Mouse (Mus musculus): ENCODE data around the gene Ccdc57. TPM values are rescaled to one million over a fixed set of nuclear protein-coding genes. Genes with fewer than 3 reads are reported as not detected.

The Ccdc57 gene
- polyA plus RNA-seq, 1 experiment, result 1.9 TPM

DNA sequence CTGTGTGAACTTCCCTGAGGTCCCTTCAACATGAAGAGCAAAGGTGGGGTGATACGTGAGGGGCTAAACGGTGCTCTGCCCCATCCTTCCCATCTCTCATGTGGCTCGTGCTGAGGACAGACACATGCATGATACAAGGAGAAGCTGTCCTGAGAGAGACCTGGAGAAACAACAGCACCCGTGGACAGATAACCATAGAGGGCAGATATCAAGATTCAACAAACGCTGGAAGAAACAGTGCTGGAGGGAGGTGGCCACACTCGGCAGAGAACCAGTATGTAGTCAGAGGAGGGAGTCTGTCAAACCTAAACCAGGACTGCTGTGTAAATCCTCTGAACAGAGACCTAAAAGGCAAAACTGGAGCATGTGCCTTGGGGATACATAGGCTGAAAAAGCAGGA is 37.2 kb downstream of the Ccdc57 start:
- TF ChIP-seq CTCF (IDR thresholded peaks at IDR 0.05; ENCODE audit: borderline replicate concordance, insufficient read depth, low read length) (no peak), POLR2A (IDR thresholded peaks at IDR 0.05; ENCODE audit: low read depth, low read length) (no peak)
- no peak overlapping the region for H3K4me3 ChIP-seq (ENCODE audit: insufficient read depth, low read length)
- no peak overlapping the region for H3K27ac ChIP-seq (ENCODE audit: insufficient read depth, low read length)
- no peaks in the 10 kb centered on the region for H3K4me1 ChIP-seq (ENCODE audit: control insufficient read depth, insufficient read depth, low read length)

DNA sequence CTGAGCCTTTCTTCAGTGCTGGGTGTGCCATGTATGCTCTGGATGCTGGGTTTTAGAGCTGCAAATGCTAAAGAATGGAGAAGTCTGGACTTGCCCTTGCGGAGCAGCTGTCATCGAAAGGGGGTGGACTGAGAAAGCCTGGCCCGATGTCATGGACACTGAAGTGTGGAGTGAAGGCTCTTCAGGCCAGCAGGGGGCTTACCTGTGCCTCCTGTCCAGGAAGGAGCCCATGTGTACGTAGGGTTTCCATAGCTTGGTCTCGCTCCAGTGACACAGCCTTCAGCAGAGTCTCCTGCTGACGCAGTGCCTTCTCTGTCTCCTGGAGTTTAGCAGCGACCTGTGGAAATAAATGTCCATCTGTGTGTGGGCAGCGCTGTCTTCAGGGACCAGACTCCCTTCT is 38.3 kb downstream of the Ccdc57 start:
- no peak overlapping the region for H3K4me3 ChIP-seq (ENCODE audit: insufficient read depth, low read length)

DNA sequence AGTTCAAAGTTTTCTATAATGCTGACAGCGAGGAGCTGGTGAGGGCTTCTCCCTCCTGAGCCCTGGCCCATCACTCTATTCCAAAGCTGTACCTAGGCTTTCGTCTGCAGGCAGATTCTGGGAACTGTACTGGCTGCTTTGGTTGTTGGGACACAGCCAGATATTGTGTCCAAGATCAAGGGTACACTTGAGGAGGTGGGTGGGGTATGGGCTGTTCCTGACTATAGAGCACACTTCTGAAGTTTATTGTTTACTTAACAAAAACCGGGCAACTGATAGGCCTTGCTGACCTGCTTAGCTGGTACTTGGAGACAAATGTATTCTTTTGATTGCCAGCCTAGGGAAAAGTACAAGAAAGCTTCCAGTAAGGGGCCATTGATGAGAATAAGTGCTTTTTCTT is 43.5 kb downstream of the Ccdc57 start:
- TF ChIP-seq CTCF (IDR thresholded peaks at IDR 0.05; ENCODE audit: borderline replicate concordance, insufficient read depth, low read length) (no peak), POLR2A (IDR thresholded peaks at IDR 0.05; ENCODE audit: low read depth, low read length) (no peak)
- no peak overlapping the region for H3K27ac ChIP-seq (ENCODE audit: insufficient read depth, low read length)
- H3K4me1 ChIP-seq (ENCODE audit: control insufficient read depth, insufficient read depth, low read length), result no peaks in the 10 kb centered on the region
- no peak overlapping the region for H3K4me3 ChIP-seq (ENCODE audit: insufficient read depth, low read length)

More for the DNA sequence above, 38.3 kb downstream of the Ccdc57 start:
- Histone ChIP-seq H3K4me1 (ENCODE audit: control insufficient read depth, insufficient read depth, low read length) (no peaks in the 10 kb centered on the region), H3K27ac (ENCODE audit: insufficient read depth, low read length) (no peak overlapping the region)
- TF ChIP-seq POLR2A (IDR thresholded peaks at IDR 0.05; ENCODE audit: low read depth, low read length) (no peak), CTCF (IDR thresholded peaks at IDR 0.05; ENCODE audit: borderline replicate concordance, insufficient read depth, low read length) (no peak)

DNA sequence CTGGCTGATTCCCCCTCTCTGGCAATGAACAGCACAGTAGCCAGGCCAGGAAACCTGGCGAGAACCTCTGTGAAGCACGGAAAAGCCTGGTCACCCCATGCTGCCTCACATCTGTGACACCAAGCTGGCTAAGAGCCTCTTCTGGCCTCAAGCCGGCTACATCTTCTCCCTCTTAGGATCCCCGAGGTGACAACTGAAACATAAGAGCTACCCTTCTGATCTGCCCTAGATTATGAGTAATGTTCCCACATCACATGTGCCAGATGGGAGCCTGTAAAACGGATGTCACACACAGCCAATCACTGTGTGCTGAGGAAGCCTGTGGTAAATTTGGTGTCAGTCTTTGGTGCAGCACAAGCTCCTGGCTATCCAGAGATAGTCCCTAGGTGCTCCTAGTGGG is 44.0 kb downstream of the Ccdc57 start:
- no peaks in the 10 kb centered on the region for H3K4me1 ChIP-seq (ENCODE audit: control insufficient read depth, insufficient read depth, low read length)
- no peak for TF ChIP-seq CTCF (IDR thresholded peaks at IDR 0.05; ENCODE audit: borderline replicate concordance, insufficient read depth, low read length)
- no peak for TF ChIP-seq POLR2A (IDR thresholded peaks at IDR 0.05; ENCODE audit: low read depth, low read length)
- no peak overlapping the region for H3K27ac ChIP-seq (ENCODE audit: insufficient read depth, low read length)
- no peak overlapping the region for H3K4me3 ChIP-seq (ENCODE audit: insufficient read depth, low read length)

DNA sequence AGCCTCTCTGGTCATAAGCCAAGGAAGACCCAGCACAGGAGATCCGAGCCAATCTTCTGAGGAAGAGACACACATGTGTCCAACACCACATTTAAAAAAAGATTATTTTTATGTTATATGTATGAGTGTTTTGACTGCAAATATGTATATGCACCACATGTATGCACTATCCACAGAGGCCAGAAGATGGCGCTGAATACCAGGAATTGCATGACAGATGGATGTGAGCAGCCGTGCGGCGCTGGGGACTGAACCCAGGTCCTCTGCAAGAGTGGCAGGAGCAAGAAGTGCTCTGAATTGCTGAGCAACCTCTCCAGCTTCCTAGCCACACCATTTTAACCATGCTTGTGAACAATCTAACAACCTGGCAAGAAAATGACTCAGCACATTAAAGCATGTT is 45.2 kb downstream of the Ccdc57 start:
- Histone ChIP-seq H3K4me3 (ENCODE audit: insufficient read depth, low read length) (no peak overlapping the region), H3K27ac (ENCODE audit: insufficient read depth, low read length) (no peak overlapping the region), H3K4me1 (ENCODE audit: control insufficient read depth, insufficient read depth, low read length) (no peaks in the 10 kb centered on the region)
- TF ChIP-seq CTCF (IDR thresholded peaks at IDR 0.05; ENCODE audit: borderline replicate concordance, insufficient read depth, low read length), result no peak
- TF ChIP-seq POLR2A (IDR thresholded peaks at IDR 0.05; ENCODE audit: low read depth, low read length), result no peak

DNA sequence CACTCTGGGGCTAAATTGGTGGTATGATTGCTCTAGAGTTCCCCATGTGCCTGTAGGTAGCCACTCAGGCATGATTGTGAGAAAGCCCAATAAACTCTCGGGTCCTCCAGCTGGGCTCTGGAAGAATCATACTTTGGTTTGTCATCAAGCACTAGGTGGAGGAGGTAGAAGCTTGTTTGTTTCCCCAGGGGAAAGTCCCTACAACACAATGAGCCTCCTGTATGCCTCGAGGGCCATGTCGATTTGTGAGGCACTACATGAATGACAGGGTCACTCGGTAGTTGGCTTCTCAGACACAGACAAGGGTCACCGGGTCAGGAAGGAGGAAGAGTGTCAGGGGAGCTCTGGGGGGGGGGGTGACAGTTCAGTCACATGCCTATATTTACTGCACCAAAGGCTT is 46.2 kb downstream of the Ccdc57 start:
- TF ChIP-seq CTCF (IDR thresholded peaks at IDR 0.05; ENCODE audit: borderline replicate concordance, insufficient read depth, low read length), result no peak
- no peak for TF ChIP-seq POLR2A (IDR thresholded peaks at IDR 0.05; ENCODE audit: low read depth, low read length)
- Histone ChIP-seq H3K27ac (ENCODE audit: insufficient read depth, low read length) (no peak overlapping the region), H3K4me3 (ENCODE audit: insufficient read depth, low read length) (no peak overlapping the region), H3K4me1 (ENCODE audit: control insufficient read depth, insufficient read depth, low read length) (no peaks in the 10 kb centered on the region)

DNA sequence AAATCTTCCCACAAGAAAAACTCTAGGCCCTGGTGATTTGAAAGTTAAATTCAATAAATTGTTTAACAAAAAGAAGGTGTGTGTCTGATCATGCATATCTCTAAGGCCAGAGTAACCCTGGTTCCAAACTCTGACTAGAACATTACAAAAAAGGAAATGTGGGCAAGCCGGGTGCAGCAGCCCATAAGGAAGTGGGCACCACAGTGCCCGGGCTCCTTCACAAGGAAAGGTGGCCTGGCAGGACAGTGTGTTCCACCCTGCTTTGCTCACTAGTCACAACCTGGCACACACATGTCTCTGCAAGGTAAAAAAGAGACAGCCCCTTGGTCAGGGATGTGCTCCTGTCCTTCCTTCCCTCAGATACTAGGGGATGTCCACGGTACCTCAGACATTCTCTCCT is 49.1 kb downstream of the Ccdc57 start:
- TF ChIP-seq CTCF (IDR thresholded peaks at IDR 0.05; ENCODE audit: borderline replicate concordance, insufficient read depth, low read length), result no peak
- no peak for TF ChIP-seq POLR2A (IDR thresholded peaks at IDR 0.05; ENCODE audit: low read depth, low read length)
- H3K4me3 ChIP-seq (ENCODE audit: insufficient read depth, low read length), result no peak overlapping the region

DNA sequence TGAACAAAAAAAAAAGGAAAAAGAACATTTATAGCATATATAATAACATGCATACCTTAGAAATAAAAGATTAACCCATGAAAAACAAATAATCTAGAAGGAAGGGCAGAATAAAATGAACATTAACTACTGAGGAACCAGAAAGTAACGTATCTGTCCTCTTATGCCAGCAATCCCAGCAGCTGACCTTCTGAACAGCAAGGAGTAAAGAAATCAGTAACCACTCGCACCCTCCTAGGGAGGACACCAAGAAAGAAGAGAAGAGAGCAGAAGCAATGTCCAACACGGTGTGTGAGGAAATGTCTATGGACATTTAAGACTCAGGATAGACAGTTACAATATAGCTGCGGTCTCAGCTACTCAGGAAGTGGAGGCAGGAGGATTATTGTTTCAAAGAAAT is 49.7 kb downstream of the Ccdc57 start:
- TF ChIP-seq POLR2A (IDR thresholded peaks at IDR 0.05; ENCODE audit: low read depth, low read length) (no peak), CTCF (IDR thresholded peaks at IDR 0.05; ENCODE audit: borderline replicate concordance, insufficient read depth, low read length) (no peak)
- no peak overlapping the region for H3K27ac ChIP-seq (ENCODE audit: insufficient read depth, low read length)
- H3K4me3 ChIP-seq (ENCODE audit: insufficient read depth, low read length), result no peak overlapping the region
- no peaks in the 10 kb centered on the region for H3K4me1 ChIP-seq (ENCODE audit: control insufficient read depth, insufficient read depth, low read length)

More for the DNA sequence above, 49.1 kb downstream of the Ccdc57 start:
- Histone ChIP-seq H3K27ac (ENCODE audit: insufficient read depth, low read length) (no peak overlapping the region), H3K4me1 (ENCODE audit: control insufficient read depth, insufficient read depth, low read length) (no peaks in the 10 kb centered on the region)

DNA sequence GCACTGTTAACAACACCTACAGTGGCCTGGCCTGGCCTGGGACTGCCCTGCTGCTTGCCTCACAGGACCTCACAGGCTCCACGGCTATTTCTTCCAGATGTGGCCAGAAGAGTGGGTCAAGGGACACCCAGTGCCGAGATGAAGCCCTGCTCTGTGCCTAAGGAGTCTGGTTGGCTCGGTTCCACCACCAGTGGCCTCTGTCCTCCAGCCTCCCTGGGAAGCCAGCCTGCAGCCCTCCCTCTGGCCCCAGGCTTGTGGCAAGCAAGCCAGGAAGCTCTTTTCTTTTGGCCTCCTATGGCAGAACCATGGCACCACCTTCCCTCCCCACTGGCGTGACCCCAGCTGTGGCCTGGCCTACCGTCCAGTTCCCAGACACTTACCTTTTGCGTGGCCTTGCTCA is 59.5 kb downstream of the Ccdc57 start:
- no peaks in the 10 kb centered on the region for H3K4me1 ChIP-seq (ENCODE audit: control insufficient read depth, insufficient read depth, low read length)
- no peak overlapping the region for H3K27ac ChIP-seq (ENCODE audit: insufficient read depth, low read length)
- TF ChIP-seq POLR2A (IDR thresholded peaks at IDR 0.05; ENCODE audit: low read depth, low read length), result no peak
- no peak for TF ChIP-seq CTCF (IDR thresholded peaks at IDR 0.05; ENCODE audit: borderline replicate concordance, insufficient read depth, low read length)
- H3K4me3 ChIP-seq (ENCODE audit: insufficient read depth, low read length), result no peak overlapping the region

DNA sequence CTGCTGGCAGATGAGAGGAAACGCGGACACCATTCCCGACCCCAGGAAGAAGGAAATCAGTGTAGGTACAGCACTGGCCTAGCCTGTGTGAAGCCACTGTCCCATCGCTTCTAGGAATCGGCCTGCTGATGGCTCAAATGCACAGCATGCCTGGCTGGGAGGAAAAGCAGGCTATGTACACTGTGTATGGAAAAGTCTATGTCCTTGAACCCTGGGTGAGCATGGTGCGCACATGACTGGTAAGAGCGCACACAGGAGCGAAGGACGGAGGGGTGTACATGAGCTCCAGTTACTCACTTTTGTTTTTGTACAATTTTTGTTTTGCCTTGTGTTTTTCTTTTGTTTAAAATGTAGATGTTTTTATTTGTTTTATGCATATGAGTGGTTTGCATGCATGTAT is 61.2 kb downstream of the Ccdc57 start:
- Histone ChIP-seq H3K4me3 (ENCODE audit: insufficient read depth, low read length) (no peak overlapping the region), H3K27ac (ENCODE audit: insufficient read depth, low read length) (no peak overlapping the region), H3K4me1 (ENCODE audit: control insufficient read depth, insufficient read depth, low read length) (no peaks in the 10 kb centered on the region)
- TF ChIP-seq CTCF (IDR thresholded peaks at IDR 0.05; ENCODE audit: borderline replicate concordance, insufficient read depth, low read length), result no peak
- TF ChIP-seq POLR2A (IDR thresholded peaks at IDR 0.05; ENCODE audit: low read depth, low read length), result no peak

DNA sequence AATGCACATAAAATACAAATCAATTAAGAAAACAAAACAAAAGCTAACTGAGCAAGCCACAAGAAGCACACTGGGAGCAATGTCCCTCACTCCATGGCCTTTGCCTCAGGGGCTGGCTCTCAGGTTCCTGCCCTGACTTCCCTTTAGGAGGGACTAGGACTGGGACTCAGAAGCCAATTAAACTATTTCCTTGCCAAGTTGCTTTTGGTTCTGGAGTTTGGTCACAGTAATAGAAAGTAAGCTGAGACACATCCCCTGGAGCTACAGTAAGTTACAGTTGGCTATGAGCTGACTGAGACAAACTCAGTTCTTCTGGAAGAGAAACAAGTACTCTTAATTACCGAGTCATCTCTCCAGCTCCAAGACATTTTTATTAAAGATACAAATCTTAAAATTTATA is 66.9 kb downstream of the Ccdc57 start:
- Histone ChIP-seq H3K4me1 (ENCODE audit: control insufficient read depth, insufficient read depth, low read length) (no peaks in the 10 kb centered on the region), H3K4me3 (ENCODE audit: insufficient read depth, low read length) (no peak overlapping the region), H3K27ac (ENCODE audit: insufficient read depth, low read length) (no peak overlapping the region)
- TF ChIP-seq POLR2A (IDR thresholded peaks at IDR 0.05; ENCODE audit: low read depth, low read length) (no peak), CTCF (IDR thresholded peaks at IDR 0.05; ENCODE audit: borderline replicate concordance, insufficient read depth, low read length) (no peak)

Measured in embryonic fibroblast, embryonic 13.5 days (primary cell).